In genomic region chr6:28831011-28831853, GRCm38 (mm10) we compare ENCODE assay signal across 8 mouse cellular contexts. TPM values are rescaled to one million over a fixed set of nuclear protein-coding genes. Genes with fewer than 3 reads are reported as not detected.
DNase-seq lines count a peak whose midpoint lies in the region; ATAC-seq lines count a peak whose summit lies in the region.

Lrrc4 (minus strand) TSS chr6:28831747.

- peak; percentile 58 for DNase-seq in cerebellum, adult 9-10 months
- DNase-seq in cerebellum, adult 11 months: no peak
- DNase-seq in lung, postnatal 36 days: no peak
- no peak for DNase-seq in thymus, adult 18-20 months

- H3K27me3 ChIP-seq in lung, embryonic 15.5 days: peaks cover 25% of the 10 kb centered on the region
- H3K27me3 ChIP-seq in intestine, embryonic 15.5 days (replicated peaks): peaks cover 12% of the 10 kb centered on the region
- H3K27me3 ChIP-seq in midbrain, embryonic 13.5 days: peaks cover 11% of the 10 kb centered on the region

- peak within 1 kb of the TSS; percentile 58 for H3K4me3 ChIP-seq in lung, embryonic 15.5 days
- peak within 1 kb of the TSS; percentile 61 for H3K4me3 ChIP-seq in intestine, embryonic 15.5 days (replicated peaks)
- H3K4me3 ChIP-seq in midbrain, embryonic 13.5 days (replicated peaks): peak within 1 kb of the TSS; percentile 85

- H3K4me2 ChIP-seq in lung, embryonic 15.5 days: peak within 1 kb of the TSS; percentile 100
- peak within 1 kb of the TSS; percentile 100 for H3K4me2 ChIP-seq in intestine, embryonic 15.5 days (replicated peaks)
- H3K4me2 ChIP-seq in midbrain, embryonic 13.5 days (replicated peaks): peak within 1 kb of the TSS; percentile 92

- H3K36me3 ChIP-seq in lung, embryonic 15.5 days: no peaks in the 10 kb centered on the region
- H3K36me3 ChIP-seq in intestine, embryonic 15.5 days: no peaks in the 10 kb centered on the region
- H3K36me3 ChIP-seq in midbrain, embryonic 13.5 days: peaks cover 6% of the 10 kb centered on the region

- H3K9me3 ChIP-seq in lung, embryonic 15.5 days: no peaks in the 10 kb centered on the region
- no peaks in the 10 kb centered on the region for H3K9me3 ChIP-seq in intestine, embryonic 15.5 days
- H3K9me3 ChIP-seq in midbrain, embryonic 13.5 days: no peaks in the 10 kb centered on the region

- no peak for ATAC-seq in lung, embryonic 15.5 days (ENCODE audit: borderline replicate concordance, extremely low read depth, low FRiP score, low TSS enrichment)
- no peak for ATAC-seq in intestine, embryonic 15.5 days
- no peak for ATAC-seq in midbrain, embryonic 13.5 days
- ATAC-seq in monocyte, adult 5-6 weeks (replicated peaks; ENCODE audit: insufficient number of reproducible peaks, low FRiP score, low TSS enrichment, poor library complexity, severe bottlenecking): no peak

- no peak within 1 kb of the TSS for H3K27ac ChIP-seq in lung, embryonic 15.5 days
- no peak within 1 kb of the TSS for H3K27ac ChIP-seq in intestine, embryonic 15.5 days
- H3K27ac ChIP-seq in midbrain, embryonic 13.5 days: peak within 1 kb of the TSS; percentile 97

- H3K4me1 ChIP-seq in lung, embryonic 15.5 days: peaks cover 25% of the 10 kb centered on the region
- peaks cover 21% of the 10 kb centered on the region for H3K4me1 ChIP-seq in intestine, embryonic 15.5 days (replicated peaks)
- peaks cover 65% of the 10 kb centered on the region for H3K4me1 ChIP-seq in midbrain, embryonic 13.5 days (replicated peaks)

- WGBS in lung, embryonic 15.5 days: 40% methylated on average over 27 of the region's 27 CpGs
- 54% methylated on average over 27 of the region's 27 CpGs for WGBS in intestine, embryonic 15.5 days
- WGBS in midbrain, embryonic 13.5 days: 20% methylated on average over 27 of the region's 27 CpGs

- peak within 1 kb of the TSS; percentile 54 for H3K9ac ChIP-seq in lung, embryonic 15.5 days
- H3K9ac ChIP-seq in intestine, embryonic 15.5 days: peak within 1 kb of the TSS; percentile 59
- H3K9ac ChIP-seq in midbrain, embryonic 13.5 days (replicated peaks): peak within 1 kb of the TSS; percentile 96

RNA-seq across cellular contexts. Expression of gene Lrrc4, which starts in this region (rescaled TPM):
- polyA plus RNA-seq in lung, embryonic 15.5 days (2015; fragmentation: Nextera tagmentation; extraction: Ambion mirVana): 0.34 and 0.44 TPM in 2 replicates
- polyA plus RNA-seq in intestine, embryonic 15.5 days (2015; fragmentation: Nextera tagmentation; extraction: Ambion mirVana): 0.31 and 0.52 TPM in 2 replicates
- 5.1 and 5.3 TPM in 2 replicates for polyA plus RNA-seq in midbrain, embryonic 13.5 days (2015; fragmentation: Nextera tagmentation; extraction: Ambion mirVana)
- 0.32 to 0.68 TPM in 2 of 3 replicates, not detected in the other for total RNA-seq in monocyte, adult 5-6 weeks (2017)
